Mouse (Mus musculus) natural killer cell, adult 2 months (primary cell): ENCODE measurements around the gene Rhog.

ENCODE experiments used
- DNase-seq, 2 experiments: peaks; one replicate each; pipeline ENCODE4 v3.0.0; 2022; ENCODE audit warnings: low spot score in 2 of 2

Gene Rhog

GRCm38 (mm10) chr7:102255954-102256353, at the start of gene Rhog:
Rhog (minus strand) TSS chr7:102256054.
- DNase-seq, result no peak

DNA sequence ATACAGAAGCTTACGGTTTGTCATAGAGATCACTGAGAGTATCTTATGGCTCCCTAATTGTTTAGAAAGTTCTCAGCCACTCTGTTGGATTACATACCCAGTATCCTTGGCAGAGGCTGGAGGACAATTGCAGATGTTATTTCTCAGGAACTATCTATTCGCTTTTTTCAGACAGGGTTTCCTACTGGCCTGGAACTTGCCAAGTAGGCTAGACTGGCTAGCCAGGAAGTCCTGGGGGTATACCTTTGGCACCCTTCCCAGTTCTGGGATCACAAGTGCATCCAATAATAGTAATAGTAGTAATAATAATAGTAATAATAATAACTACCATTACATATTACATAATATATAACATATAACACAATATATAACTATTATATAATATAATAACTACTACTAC, 49.7 kb upstream of the Rhog start:
- no peak for DNase-seq

GRCm38 (mm10) chr7:102302471-102302870, 46.6 kb upstream of the Rhog start:
- no peak for DNase-seq

GRCm38 (mm10) chr7:102300761-102301160, 44.9 kb upstream of the Rhog start:
- no peak for DNase-seq

DNA sequence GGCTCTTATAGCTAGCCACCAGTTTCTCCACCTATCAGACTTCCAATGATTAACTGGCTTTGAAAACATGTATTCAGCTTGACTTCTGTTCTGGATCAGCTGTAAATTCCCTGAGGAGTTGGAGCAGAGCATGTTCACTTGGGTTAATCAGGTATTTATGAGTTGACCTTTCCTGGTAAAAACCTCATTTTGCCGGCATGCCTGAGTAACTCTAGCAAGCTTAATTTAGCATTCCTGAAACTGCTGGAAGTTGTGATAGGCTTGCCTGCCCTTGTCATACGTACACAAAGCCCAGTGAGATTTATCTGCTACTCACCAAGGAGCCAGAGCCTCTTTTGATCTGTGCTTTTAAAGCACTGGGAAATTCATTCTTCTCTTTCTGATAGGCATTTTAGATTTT, 37.4 kb upstream of the Rhog start:
- DNase-seq, result no peak

DNA sequence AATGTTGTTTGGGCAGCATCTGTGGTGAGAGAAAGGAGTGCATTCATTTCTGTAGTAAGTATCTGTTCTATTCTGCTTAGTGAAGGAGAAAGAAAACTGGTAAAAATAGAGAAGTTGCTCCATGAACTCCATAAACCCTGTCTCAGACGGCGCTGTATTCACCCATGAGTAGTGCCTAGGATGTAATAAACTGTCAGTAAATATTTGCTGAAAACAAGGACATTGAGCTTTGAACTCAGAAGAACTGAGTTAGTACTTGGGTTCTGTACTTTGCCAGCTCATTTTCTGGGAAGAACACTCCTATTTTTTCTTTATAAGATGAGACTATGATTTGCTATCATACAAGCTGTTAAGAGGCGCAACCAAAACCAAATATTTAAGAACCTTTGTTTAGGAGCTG, 36.4 kb upstream of the Rhog start:
- no peak for DNase-seq

- DNase-seq, result no peak
Observed at GRCm38 (mm10) chr7:102289466-102289865, 33.6 kb upstream of the Rhog start.

DNA sequence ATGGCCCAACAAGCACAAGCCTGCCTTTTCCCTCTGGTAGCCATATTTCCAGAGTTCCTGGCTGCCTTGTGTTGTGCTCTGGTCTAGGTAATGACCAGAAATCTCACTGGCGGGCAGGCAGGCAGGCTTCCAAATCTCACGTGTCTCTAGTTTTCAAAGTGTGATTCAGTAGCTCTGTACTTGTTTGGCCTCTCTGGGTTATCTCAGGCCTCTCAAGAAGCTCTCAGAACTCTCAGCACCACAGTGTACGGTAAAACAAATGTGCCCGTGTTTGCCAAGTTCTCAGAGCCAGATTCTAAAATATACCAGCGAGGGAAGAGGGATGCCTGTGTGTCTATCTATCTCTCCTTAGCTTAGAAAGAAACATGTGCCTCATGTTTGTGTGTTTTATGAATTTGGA, 26.4 kb upstream of the Rhog start:
- no peak for DNase-seq

DNA sequence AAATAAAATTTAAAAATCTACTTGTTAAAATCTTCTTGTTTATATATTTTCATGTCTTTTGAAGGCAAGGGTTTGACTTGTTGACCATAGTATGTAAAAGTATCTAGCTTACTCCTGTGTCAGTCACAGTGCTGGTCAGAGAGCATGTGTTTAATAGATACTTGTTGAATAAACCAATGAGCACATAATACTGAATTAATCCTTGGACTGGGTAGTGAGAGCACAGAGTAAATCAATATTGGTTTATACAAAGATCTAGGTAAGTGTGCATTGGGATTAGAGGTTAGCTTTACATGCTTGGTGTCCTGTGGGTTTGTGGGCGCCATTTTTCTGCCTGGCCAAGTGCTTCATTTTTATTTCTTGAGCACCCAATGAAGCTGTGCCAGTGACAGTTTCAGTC, 25.5 kb upstream of the Rhog start:
- DNase-seq, result no peak

DNA sequence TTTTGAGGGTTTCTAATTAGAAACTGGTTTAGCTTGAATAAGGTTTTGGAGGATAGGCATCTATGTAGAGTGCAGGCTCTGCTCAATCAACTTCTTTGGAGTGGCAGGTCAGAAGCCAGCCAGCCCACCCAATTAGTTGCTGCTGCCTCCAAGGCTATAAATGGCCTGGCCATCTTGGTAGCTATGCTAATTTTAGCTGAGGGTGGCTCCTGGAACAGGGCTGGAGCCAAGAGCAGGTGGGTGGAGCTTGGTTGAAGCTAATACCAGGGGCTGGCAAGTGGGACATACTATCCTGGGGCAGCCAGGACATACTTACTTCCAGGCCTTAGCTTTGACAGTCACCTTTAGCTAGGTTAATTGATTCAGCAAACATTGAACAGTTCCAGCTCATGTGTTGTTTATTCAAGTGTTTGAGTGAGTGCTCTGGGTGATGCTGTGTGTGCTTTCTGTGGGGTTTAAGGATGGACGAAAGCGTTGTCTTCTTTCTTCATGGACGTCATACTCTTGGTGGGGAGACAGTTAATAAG, 16.6 kb upstream of the Rhog start:
- no peak for DNase-seq

GRCm38 (mm10) chr7:102268395-102268748, 12.5 kb upstream of the Rhog start:
- no peak for DNase-seq

DNA sequence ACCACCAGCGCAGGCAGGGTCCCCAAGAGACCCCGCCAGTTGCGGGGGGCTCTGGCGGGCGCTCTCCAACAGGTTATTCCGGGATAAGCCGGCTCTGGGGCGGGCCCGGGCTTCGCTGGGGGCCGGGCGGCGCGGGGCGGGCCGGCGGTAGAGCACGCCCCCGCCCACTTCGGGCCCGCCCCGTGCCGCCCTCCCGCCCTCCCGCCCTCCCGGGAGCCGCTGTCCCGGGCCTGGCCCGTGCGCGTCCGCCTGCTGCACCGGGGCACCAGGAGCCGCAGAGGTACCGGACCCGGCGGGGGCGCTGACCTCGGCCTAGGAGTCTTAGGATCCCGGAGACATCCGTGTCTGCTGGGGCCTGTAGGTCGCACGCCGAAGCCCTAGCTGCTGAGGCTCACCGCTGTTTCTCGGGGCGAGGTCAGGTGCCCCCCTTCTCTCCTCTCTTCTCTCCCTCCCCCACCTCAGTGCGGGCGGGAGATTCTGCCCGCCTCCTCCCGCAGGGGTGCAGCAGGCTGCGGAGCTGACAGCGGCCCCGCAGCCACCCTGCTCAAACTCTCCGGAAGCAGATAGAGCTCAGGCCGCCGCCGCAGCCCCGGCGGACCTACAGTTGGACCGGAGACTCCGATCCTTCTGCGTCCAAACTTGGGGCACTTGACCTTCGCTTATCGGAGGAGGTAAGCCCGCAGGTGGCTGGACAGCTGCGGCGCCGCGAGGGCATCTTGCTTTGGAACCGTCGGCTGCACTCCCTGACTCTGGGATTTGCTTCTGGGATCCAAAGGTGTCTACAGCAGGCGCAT, 11.9 kb upstream of the Rhog start, which contains the start of gene Stim1:
Gene Stim1, plus strand, starts transcription at position 206 of the 794 bp plus-strand sequence.
- DNase-seq, result peak; percentile 60 to 71

DNA sequence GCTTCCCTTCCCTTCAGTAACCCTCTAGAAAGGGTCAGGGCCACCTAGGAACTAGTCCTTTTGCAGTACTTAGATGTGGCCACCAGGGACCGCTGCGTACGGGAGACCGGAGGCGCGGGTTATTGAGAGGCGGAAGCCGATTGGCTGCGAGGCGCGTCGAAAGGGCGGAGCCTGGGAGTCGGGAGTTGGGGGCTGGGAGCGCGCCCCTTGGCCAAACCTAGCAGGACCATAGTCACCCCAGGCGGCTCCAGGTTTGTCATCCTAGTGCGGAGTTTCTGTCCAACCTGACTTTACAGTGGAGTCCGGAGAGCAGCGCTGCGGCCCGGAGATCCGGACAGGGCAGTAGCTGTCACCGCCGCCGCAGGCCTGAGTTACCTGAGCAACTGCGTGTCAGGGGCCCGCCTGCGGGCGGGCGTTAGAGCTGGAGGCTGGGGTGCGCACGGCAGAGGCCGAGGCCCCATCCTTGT, 11.3 kb upstream of the Rhog start:
- DNase-seq, result peak; percentile 93 to 95

GRCm38 (mm10) chr7:102266401-102267042, 10.7 kb upstream of the Rhog start:
- DNase-seq, result peak; percentile 82 to 90

GRCm38 (mm10) chr7:102266021-102266400, 10.2 kb upstream of the Rhog start:
- peak in 1 of 2 experiments; percentile 22 for DNase-seq

DNA sequence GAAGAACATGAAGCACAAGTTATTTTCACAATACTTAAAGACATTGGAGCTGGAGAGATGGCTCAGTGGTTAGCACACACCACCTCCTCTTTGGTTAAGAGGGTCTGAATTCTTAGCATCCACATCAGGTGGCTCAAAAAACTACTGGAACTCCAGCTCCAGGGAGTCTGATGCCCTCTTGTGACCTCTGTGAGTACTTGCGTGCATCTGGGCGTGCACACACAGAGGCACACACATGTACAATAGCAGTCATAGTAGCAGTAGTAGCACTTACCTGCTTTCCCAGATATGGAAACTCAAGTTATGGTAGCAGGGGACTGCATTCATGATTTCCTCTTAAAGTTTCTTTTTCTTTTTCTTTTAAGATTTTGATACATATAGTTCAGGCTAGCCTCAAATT, 7.2 kb upstream of the Rhog start:
- DNase-seq, result no peak

DNA sequence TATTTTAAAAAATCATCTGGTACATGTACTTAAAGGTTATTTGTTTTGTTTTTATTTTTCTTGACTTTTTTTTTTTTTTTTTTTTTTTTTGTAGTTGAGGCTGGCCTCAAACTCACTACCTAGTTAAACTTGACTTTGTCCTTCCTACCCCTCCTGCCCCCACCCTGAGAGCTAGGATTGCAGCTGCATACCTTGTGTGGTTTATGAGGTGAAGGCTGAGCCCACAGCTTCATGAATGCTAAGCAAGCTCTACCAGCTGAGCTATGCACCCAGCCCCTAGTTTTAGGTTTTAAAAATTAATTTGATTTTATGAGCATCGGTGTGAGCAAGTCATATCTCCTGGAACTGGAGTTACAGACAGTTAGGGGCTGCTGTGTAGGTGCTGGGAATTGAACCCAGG, 4.7 kb upstream of the Rhog start:
- DNase-seq, result no peak

GRCm38 (mm10) chr7:102259716-102260479, 4.0 kb upstream of the Rhog start:
- no peak for DNase-seq

GRCm38 (mm10) chr7:102258753-102259152, 2.9 kb upstream of the Rhog start:
- no peak for DNase-seq

- peak; percentile 71 to 81 for DNase-seq
Observed at GRCm38 (mm10) chr7:102258189-102258588, 2.3 kb upstream of the Rhog start.

DNA sequence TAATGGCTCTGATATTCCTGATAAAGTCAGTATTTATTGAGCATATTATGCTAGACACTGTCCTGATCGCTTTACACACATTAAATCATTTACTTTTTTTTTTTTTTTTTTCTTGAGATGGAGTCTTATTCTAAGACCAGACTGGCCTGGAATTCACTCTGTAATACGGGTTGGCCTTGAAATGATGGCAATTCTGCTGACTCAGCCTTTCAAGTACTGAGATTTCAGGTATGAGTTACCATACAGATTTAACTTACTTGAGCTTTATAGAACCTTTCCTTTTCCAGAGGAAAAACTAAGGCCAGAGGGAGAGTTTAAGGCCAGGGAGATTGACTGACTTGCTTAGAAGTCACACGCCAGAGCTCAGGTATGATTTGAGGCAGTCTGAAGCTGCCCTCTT, 782 bp upstream of the Rhog start:
- DNase-seq, result no peak

GRCm38 (mm10) chr7:102253631-102254030, 2.2 kb downstream of the Rhog start:
- no peak for DNase-seq
